In the genomic region with DNA sequence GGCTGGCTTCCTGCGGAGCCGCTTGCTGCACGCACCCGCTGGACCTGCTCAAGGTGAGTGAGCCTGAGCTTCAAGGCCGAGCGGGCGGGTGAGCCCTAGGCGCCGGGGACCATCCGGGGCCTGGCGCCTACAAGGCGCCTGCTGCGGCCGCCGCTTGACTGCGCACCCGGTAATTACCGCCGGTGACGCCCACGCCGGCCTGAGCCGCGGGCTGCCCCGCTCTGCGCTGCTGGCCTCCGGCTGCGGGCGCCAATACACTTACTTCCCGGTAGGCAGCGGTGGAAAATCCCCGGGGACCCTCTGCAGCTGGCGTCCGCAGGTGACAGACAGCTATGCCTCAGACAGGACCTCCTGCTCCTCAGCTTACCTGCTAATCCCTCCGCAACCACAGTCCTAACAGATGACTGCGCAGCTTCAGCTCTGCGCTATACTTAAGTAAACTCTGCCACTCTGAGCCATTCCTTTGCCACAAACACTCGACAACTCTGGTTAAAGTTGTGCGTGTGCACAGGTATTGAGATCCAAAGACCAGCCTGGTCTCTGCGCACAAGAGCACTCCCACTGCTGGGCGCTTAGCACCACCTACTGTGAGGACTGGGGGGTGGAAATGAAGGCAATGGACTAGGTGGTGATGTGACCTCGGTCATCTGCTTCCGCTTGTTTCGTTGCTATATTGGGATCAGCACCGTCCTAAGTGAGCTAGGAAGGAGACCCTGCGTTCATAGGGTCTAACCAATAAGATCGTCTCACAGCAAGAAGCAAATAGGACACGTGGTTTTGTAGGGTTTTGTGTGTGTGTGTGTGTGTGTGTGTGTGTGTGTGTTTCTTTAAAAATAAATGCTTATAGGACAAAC, we compare ENCODE assay signal across 8 mouse cellular contexts. TPM values are rescaled to one million over a fixed set of nuclear protein-coding genes. Genes with fewer than 3 reads are reported as not detected.
A peak's percentile ranks its signal among the peaks of the same experiment; 100 is the strongest.
DNase-seq lines count a peak whose midpoint lies in the region; ATAC-seq and TF ChIP-seq lines count a peak whose summit lies in the region.

No protein-coding gene starts in this region.

- peak; percentile 43 for DNase-seq in thymus, adult 2 months
- DNase-seq in thymus, postnatal 10 days (ENCODE audit: low spot score in 2 of 2) = no peak
- DNase-seq in lung, postnatal 4 days = peak; percentile 44 to 54
- peak; percentile 20 to 37 for DNase-seq in spleen, adult 18-20 months
- DNase-seq in cerebellum, adult 8-10 months = no peak

- no peak for TF ChIP-seq POLR2A in thymus, adult 2 months (IDR thresholded peaks at IDR 0.05; ENCODE audit: control insufficient read depth, extremely low read depth, insufficient read depth, low read length, poor library complexity)

- WGBS in thymus, adult 2 months = under 1% methylated on average over 48 of the region's 48 CpGs
- WGBS in heart, embryonic 11.5 days (ENCODE audit: insufficient replicate concordance) = under 1% methylated on average over 48 of the region's 48 CpGs
- WGBS in kidney, embryonic 15.5 days = under 1% methylated on average over 48 of the region's 48 CpGs

- peak overlapping the region; percentile 86 for H3K4me3 ChIP-seq in thymus, adult 2 months (ENCODE audit: control insufficient read depth, insufficient read depth, low read length)
- H3K4me3 ChIP-seq in heart, embryonic 11.5 days (ENCODE audit: low read depth, low read length) = peak overlapping the region; percentile 91
- H3K4me3 ChIP-seq in kidney, embryonic 15.5 days (replicated peaks) = peak overlapping the region; percentile 82

- TF ChIP-seq CTCF in thymus, adult 2 months (IDR thresholded peaks at IDR 0.05; ENCODE audit: borderline replicate concordance, control insufficient read depth, extremely low read depth, insufficient read depth, low read length, poor library complexity) = no peak

- no peaks in the 10 kb centered on the region for H3K27me3 ChIP-seq in thymus, adult 2 months (ENCODE audit: control insufficient read depth, insufficient read depth, low read length)
- H3K27me3 ChIP-seq in heart, embryonic 11.5 days (ENCODE audit: control insufficient read depth, insufficient read depth, low read length) = no peaks in the 10 kb centered on the region
- H3K27me3 ChIP-seq in kidney, embryonic 15.5 days = no peaks in the 10 kb centered on the region

- H3K4me2 ChIP-seq in heart, embryonic 11.5 days = peak overlapping the region; percentile 93
- H3K4me2 ChIP-seq in kidney, embryonic 15.5 days = peak overlapping the region; percentile 78

- peak; percentile 51 for ATAC-seq in common myeloid progenitor, adult 5-6 weeks (replicated peaks; ENCODE audit: low read depth, poor library complexity, severe bottlenecking)
- ATAC-seq in heart, embryonic 11.5 days (replicated peaks; ENCODE audit: insufficient number of reproducible peaks, low FRiP score, low TSS enrichment) = peak; percentile 60
- peak; percentile 50; the same call in 1 of the 2 replicates for ATAC-seq in kidney, embryonic 15.5 days (replicated peaks; ENCODE audit: low FRiP score)

- no peak overlapping the region for H3K27ac ChIP-seq in thymus, adult 2 months (ENCODE audit: control insufficient read depth, insufficient read depth, low read length)
- peak overlapping the region; percentile 86 for H3K27ac ChIP-seq in heart, embryonic 11.5 days (ENCODE audit: low read depth, low read length)
- peak overlapping the region; percentile 89 for H3K27ac ChIP-seq in kidney, embryonic 15.5 days

- no peaks in the 10 kb centered on the region for H3K9me3 ChIP-seq in heart, embryonic 11.5 days (replicated peaks; ENCODE audit: control insufficient read depth, low read length)
- H3K9me3 ChIP-seq in kidney, embryonic 15.5 days (replicated peaks) = no peaks in the 10 kb centered on the region

- H3K4me1 ChIP-seq in thymus, adult 2 months (replicated peaks; ENCODE audit: control insufficient read depth, insufficient read depth, low read length) = peaks cover 19% of the 10 kb centered on the region
- peaks cover 20% of the 10 kb centered on the region for H3K4me1 ChIP-seq in heart, embryonic 11.5 days (ENCODE audit: control insufficient read depth, insufficient read depth, low read length)
- H3K4me1 ChIP-seq in kidney, embryonic 15.5 days = peaks cover 51% of the 10 kb centered on the region

- H3K9ac ChIP-seq in heart, embryonic 11.5 days (ENCODE audit: low read depth, low read length) = peak overlapping the region; percentile 84
- peak overlapping the region; percentile 75 for H3K9ac ChIP-seq in kidney, embryonic 15.5 days

- peaks cover 4% of the 10 kb centered on the region; the same call in 1 of the 2 replicates for H3K36me3 ChIP-seq in thymus, adult 2 months (ENCODE audit: control insufficient read depth, insufficient read depth, low read length)
- peaks cover 30% of the 10 kb centered on the region for H3K36me3 ChIP-seq in heart, embryonic 11.5 days (ENCODE audit: control insufficient read depth, insufficient read depth, low read length)
- H3K36me3 ChIP-seq in kidney, embryonic 15.5 days = peaks cover 57% of the 10 kb centered on the region

RNA-seq across cellular contexts. Expression of a gene that starts 0.6 kb away (rescaled TPM):
- 102 and 103 TPM in 2 replicates for polyA plus RNA-seq in thymus, adult 2 months (2012; rRNA removed)
- total RNA-seq in common myeloid progenitor, adult 5-6 weeks (2017) = 8.2 and 12.1 TPM in 2 replicates
- 44.2 and 48.3 TPM in 2 replicates for polyA plus RNA-seq in heart, embryonic 11.5 days (2014; fragmentation: Nextera tagmentation; extraction: Ambion mirVana)
- 84.6 and 91.9 TPM in 2 replicates for polyA plus RNA-seq in kidney, embryonic 15.5 days (2015; fragmentation: Nextera tagmentation; extraction: Ambion mirVana)

RNA-seq across cellular contexts. Expression of a gene that starts 7.8 kb away (rescaled TPM):
- polyA plus RNA-seq in thymus, adult 2 months (2012; rRNA removed) = 89.6 and 92.3 TPM in 2 replicates
- 121 and 140 TPM in 2 replicates for total RNA-seq in common myeloid progenitor, adult 5-6 weeks (2017)
- polyA plus RNA-seq in heart, embryonic 11.5 days (2014; fragmentation: Nextera tagmentation; extraction: Ambion mirVana) = 222 and 232 TPM in 2 replicates
- 166 and 172 TPM in 2 replicates for polyA plus RNA-seq in kidney, embryonic 15.5 days (2015; fragmentation: Nextera tagmentation; extraction: Ambion mirVana)

RNA-seq across cellular contexts. Expression of a gene that starts 24.8 kb away (rescaled TPM):
- 25.9 and 28.4 TPM in 2 replicates for polyA plus RNA-seq in thymus, adult 2 months (2012; rRNA removed)
- 7.7 and 9.4 TPM in 2 replicates for total RNA-seq in common myeloid progenitor, adult 5-6 weeks (2017)
- 43.6 and 48.4 TPM in 2 replicates for polyA plus RNA-seq in heart, embryonic 11.5 days (2014; fragmentation: Nextera tagmentation; extraction: Ambion mirVana)
- 42.7 and 53.3 TPM in 2 replicates for polyA plus RNA-seq in kidney, embryonic 15.5 days (2015; fragmentation: Nextera tagmentation; extraction: Ambion mirVana)

RNA-seq across cellular contexts. Expression of a gene that starts 34.3 kb away (rescaled TPM):
- polyA plus RNA-seq in thymus, adult 2 months (2012; rRNA removed) = 25.6 and 30.1 TPM in 2 replicates
- total RNA-seq in common myeloid progenitor, adult 5-6 weeks (2017) = 73.3 and 101 TPM in 2 replicates
- 21.3 and 27.5 TPM in 2 replicates for polyA plus RNA-seq in heart, embryonic 11.5 days (2014; fragmentation: Nextera tagmentation; extraction: Ambion mirVana)
- 40.5 and 41.9 TPM in 2 replicates for polyA plus RNA-seq in kidney, embryonic 15.5 days (2015; fragmentation: Nextera tagmentation; extraction: Ambion mirVana)

RNA-seq across cellular contexts. Expression of a gene that starts 34.4 kb away (rescaled TPM):
- 15.5 and 17.3 TPM in 2 replicates for polyA plus RNA-seq in thymus, adult 2 months (2012; rRNA removed)
- 6.5 and 13.6 TPM in 2 replicates for total RNA-seq in common myeloid progenitor, adult 5-6 weeks (2017)
- 16.9 and 19.6 TPM in 2 replicates for polyA plus RNA-seq in heart, embryonic 11.5 days (2014; fragmentation: Nextera tagmentation; extraction: Ambion mirVana)
- polyA plus RNA-seq in kidney, embryonic 15.5 days (2015; fragmentation: Nextera tagmentation; extraction: Ambion mirVana) = 13.1 and 13.8 TPM in 2 replicates

Comparison
In these comparisons a context has a peak if more than half of its experiments do, and no peak if none do; other contexts are left out.
1. DNase-seq: peak in thymus, adult 2 months (single experiment), lung, postnatal 4 days (2 of 2) and spleen, adult 18-20 months (2 of 2); none in thymus, postnatal 10 days (0 of 2) and cerebellum, adult 8-10 months (single experiment).
2. Peak in every context shown above with its lines, with median percentiles within 50 percentile points of each other: H3K4me3 ChIP-seq and ATAC-seq.